Mouse (Mus musculus) adrenal gland, adult (tissue): Measurements from ENCODE around the gene Efcab11.

Source experiments
- DNase-seq, 2 experiments: peaks; one replicate each; pipeline ENCODE4 v3.0.0; 2022 to 2023; ENCODE audit warnings: low spot score in 1 of 2; ENCODE audit not compliant: inconsistent age in 2 of 2

Efcab11 gene

DNA sequence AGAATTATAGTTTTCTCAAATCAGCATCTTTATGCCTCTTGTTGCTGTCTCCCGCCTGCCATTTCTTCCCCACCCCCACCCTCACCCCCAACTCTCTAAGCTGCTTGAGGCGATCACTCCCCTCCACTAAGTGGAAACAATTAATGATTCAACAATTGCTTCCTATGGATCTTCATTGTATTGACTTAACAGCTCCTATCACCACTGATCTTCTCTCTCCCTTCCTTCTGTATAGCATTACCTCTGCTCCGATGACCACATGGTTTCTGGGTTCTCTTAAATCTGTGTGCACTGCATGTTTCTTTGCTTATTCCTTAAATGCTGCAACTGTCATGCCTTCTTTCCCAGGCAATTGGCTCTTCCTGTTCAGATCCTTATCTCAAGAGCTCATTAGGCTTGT, 120.2 kb downstream of the Efcab11 start:
- DNase-seq, result no peak

DNA sequence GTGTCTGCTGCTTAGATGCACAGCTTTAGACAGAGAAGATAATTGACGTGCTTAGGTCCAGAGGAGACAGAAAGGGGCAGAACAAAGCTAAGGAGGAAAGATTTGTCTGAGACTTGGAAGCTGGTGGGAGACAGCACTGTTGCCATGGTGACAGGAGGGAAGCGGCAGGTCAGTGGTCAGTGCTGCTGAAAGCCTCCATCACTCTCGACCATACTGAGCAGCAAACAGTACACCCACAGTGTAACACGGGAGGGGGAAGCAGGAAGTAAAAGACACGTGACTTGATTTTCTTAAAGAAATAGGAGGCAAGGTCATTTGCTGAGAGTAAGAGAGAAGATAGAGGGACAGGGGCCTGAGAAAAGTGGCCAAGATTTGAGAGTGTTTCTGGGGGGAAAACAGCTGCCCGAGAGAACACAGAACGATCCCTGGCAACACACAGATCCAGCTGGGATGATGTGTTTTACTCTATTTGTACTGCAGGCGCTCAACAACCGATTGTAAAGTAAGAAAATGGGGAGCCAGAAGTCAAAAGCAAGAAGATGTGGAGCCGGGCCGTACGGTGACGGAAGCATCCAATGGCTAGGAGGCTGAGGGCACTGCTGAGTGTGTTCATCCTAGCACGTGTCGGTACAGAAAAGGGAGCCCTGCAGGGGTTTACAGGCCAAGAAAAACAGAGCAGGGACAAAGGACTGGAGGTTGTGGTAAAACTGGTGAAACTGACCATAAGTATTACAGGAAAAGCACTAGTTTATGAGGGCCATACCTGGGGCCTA, 126.3 kb downstream of the Efcab11 start:
- DNase-seq, result no peak

DNA sequence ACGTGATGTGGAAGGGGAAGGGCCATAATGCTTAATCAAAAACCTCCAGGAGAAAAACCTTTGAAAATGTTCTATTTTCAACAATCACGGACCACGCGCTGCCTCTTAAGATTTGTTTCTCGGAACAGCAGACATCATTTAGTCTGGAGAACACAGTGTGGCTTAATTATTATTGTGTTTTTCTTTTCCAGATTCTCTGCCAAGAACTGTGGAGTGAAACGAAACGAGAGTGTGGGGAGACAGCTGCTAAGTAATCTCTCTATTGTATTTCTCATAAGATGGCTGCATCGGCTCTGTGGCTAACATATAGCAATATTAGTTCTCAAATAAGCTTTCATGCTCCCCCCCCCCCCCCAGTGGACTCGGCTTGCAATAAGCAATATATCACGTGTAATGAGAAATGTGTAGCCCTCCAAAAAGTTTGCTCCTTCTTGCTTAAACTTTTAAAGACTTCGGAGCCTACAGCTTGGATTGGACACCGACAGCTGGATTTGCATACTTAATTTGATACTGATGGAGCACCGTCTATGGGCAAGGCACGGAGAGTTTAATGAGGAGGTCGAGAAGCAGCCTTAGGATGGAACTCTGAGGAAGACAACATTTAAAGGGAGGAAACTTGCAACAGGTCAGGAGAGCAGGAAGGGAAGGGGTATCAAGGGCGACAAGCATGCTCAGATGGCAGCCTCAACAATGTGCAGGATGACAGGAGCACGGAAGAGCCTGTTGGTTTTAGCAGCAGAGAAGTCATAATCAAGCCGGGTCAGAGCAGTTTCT, 127.1 kb downstream of the Efcab11 start:
- DNase-seq, result no peak

DNA sequence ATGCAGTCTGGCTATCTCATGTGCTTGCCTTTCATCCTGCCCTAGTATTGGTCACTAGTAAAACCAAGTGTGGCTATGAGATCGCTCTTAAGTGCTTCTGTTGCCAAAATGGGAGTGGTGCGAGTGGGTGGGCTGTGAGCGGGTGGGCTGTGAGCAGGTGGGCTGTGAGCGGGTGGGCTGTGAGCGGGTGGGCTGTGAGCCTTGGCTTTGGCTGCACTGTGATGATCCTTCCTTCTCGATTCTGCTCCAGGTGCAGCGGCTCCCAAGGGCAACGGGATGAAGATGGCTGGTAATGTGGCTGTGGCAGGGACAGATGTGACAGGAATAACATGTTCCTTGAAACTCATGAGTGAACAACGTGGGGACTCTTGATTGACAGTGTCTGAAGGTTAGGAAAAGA, 128.0 kb downstream of the Efcab11 start:
- no peak for DNase-seq

DNA sequence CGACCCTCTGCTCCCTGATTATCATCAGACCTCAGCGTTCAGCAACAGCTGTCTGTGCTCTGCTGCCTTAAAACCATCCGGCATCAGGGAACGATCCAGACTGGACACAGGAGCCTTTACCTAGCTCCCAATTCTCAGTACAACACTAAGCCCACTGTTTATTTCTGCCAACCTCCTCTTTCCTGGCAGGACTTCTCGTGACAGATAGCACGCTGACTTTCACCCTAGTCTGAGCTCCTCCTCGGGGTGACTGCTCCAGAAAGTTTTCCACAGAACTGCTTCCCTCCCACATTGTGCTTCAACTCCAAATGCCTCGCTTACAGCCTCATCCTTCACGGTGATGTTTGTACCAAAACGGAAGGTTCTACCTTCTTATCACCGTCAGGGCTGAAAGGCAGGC, 131.3 kb downstream of the Efcab11 start:
- DNase-seq, result no peak

DNA sequence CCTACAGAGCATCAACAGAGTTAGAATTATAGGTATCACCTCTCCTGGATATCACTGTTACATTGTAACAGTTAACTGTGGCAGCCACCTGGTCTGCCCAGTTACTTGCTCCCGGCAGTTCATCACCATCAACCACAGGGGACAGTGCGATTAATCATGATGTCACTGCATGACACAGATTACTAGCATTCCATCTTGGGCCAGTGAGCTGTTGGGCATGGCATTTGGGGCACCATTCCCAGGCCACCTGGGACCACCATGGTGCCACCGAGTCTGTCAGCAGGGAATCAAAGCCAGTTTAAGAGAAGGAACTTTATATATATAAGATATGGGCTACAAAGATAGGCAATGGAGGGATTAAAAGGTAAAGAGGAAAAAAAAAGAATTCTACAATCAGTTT, 134.8 kb downstream of the Efcab11 start:
- DNase-seq, result no peak

DNA sequence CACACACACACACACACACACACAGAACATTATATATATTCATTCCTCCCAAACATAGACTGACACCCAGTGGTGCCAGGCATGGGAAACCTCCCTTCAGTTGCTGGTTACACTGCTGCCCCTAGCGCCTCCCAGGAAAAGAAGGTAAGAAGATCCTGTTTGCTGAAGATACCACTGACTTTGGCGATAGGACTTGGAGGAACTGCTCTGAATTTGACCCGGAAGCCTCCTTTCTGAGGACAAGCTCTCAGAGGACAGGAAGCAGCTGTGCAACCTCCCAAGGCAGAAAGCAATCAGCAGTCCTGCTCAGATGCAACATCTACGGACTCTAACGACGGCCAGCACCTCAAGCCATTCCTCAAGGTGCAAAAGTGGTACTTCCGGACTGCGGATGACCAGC, 142.6 kb downstream of the Efcab11 start:
- DNase-seq, result no peak

DNA sequence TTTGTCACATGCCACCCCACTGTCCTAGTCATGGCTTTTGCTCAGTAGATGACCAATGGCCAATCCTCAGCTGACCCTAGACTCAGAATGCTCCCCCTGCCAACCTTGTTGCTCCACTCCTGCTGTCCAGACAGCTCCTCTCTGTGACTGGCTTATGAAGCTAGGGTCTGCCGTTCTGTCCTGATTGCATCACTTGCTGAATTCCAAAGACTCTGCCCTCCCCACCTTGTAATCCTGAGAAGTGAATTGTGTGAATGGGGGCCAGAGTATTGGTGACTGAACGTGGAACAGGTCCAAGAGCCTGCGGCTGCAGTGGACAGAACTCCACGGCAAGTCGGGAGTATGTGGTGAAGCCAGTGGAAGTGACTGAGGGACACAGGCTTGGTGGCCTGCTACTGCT, 145.0 kb downstream of the Efcab11 start:
- no peak for DNase-seq

DNA sequence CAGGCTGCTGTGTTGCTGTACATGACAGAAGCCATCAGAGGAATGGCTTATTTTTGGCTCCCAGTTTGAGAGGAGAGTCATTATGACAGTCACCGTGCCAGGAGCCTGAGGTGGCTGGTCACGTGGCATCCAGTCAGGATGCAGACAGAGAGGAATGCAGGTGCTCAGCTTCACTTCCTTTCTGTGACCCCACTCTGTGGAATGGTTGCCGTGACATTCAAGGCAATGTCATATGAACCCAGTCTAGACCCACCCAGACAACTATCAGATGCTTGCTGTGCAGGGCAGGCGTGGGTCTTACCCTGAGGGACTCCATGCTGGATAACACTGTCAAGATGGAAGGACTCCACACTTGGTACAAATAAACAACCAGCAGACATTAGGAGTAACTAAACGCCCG, 146.0 kb downstream of the Efcab11 start:
- DNase-seq, result no peak

DNA sequence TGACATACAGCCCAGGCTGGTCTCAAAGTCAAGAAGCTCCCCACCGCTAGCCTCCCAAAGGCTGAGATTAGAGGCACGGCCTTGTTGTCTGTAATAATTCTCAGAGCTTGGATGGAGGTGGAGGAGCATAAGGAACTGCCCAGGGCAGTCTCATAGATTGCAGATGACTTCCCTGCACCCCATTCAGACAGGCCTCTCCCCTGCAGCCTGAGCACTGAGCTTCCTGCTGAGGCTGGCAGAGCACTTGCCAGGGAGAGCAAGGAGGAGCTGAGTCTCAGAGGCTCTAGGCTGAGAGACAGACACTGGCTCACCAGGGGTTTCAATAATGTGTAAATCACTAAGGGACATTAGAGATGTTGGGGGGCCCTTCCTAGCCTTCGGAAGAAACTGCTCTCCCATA, 147.3 kb downstream of the Efcab11 start:
- DNase-seq, result no peak

DNA sequence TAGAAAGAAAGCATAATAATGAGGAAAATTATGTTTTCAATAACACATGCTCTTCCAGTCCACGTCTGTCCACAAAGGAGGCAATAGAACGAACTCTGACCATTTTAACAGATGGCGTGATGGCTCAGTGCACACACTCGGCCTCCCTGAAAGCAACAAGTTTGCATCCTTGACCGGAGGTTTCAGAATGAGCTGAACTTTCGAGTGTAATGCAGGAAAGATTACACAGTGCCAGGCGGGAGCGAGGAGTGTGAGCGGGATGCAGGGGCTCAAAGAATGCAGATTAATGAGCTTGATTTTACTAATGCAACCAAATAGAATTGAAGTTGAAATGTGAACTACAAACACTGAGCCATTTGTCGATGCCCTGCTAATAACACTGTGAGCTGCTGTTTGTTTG, 149.1 kb downstream of the Efcab11 start:
- no peak for DNase-seq

DNA sequence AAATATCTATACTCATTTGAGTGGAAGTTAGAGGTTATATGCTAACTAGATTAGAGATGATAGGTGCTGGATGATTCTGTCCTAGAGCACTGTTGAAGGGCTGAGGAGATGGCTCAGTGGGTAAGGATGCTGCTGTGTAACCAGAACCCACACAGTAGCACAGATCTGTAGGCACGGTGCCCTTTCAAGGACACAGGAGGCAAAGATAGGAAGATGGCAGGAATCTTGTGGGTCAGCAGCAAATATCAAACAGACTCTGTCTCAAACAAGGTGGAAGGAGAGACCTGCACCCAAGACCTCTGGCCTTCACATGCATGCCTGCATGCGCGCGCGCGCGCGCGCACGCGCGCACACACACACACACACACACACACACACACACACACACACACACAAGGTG, 160.0 kb downstream of the Efcab11 start:
- no peak for DNase-seq

DNA sequence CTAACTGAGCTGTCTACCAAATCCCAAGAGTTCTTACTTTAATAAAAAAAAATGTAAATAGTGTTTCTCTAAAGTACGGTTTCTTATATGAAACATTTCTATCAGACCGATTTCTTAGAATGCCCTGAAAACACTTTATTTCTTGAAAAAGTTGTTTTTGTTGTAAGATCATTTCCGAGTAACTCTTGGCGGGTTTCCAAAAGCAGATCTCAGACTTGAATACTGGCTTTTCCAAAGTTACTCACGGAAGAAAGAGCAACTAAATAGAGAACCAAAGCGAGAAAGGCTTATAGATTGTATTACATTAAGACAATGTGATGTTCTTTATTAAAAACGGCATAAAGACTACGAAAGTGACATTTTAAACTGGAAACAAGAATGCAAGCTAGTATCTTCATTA, 160.4 kb downstream of the Efcab11 start:
- DNase-seq, result peak in 1 of 2 experiments; percentile 52

DNA sequence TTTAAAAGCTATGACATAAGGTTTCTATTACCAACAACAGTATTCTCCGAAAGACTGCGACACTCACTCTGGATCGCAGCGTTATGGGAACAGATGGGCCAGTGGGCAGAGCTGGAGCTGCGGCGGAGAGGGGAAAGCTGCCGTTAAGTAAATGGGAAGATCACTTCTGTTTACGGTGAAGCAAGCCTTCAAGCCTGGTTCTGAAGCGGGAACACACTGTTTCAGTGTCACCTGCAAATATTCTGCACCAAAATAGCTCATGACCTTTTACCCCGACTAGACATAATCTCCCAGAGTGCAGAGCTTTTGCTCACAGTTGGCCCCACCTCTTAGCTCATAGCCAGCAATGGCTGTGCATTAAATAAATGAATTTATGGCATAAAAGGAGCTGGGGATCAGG, 162.9 kb downstream of the Efcab11 start:
- DNase-seq, result no peak

DNA sequence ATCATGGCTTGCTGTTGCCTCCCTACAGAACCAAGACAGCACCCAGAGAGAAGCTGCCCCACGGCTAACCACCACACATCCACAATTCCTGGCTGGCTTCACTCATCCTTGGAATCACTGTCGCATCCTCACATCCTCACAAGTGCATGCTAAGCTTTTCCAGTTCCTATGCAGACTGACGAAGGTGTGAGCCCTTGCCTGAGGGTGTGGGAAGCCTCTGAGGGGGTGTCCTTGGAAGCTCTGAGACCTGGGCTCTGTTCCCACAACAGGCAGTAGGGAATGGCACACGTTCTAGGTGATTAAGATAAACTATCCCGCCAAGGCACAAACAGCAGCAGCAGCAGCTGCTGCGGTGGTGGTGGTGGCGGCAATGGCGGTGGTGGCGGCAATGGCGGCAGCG, 164.5 kb downstream of the Efcab11 start:
- no peak for DNase-seq

DNA sequence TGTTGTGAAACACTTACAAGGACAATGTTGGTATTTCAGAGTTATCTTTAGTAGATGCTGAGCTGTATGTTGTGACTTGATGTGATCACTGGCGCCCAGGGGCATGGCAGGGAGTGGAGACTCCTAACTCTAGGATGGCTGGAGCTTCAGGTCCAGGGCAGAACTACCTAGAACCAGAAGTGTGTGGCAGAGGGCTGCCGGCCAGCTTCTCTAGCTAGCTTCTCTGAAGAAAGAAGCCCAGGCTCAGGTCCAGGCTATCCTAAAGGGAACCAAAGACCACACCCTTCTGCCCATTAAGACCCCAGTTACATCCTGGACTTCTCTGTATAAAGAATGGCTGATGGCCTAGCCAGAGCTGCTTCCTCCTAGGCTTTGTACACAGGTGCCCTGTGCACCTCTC, 166.1 kb downstream of the Efcab11 start:
- DNase-seq, result no peak

DNA sequence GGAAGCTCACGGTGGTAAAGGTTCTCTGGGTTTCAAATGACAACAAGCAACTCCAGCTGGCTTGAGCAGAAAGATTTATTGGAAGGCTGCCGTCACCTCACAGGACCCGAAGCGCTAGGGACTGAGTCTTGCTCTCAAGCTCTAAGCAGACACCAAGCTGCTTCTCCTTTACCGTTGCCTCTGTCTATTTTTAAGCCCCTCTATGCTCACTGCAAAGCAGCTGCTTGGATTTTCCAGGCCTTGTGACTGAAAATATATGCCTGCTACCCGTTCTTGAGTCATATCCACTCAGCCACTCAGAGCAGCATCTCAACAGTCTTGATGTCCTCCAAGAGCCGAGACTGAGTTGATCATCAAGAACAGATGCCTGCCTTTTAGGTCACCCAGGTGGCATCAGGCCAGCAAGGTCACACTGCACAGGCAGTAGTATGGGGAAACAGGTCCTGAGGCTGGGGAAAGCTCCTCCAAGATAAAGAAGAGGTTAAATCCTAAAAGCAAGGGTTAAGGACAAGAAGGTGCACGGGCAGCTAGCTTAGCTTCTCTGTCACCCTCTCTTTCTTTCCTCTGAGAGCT, 168.1 kb downstream of the Efcab11 start:
- peak; percentile 48 to 72 for DNase-seq

DNA sequence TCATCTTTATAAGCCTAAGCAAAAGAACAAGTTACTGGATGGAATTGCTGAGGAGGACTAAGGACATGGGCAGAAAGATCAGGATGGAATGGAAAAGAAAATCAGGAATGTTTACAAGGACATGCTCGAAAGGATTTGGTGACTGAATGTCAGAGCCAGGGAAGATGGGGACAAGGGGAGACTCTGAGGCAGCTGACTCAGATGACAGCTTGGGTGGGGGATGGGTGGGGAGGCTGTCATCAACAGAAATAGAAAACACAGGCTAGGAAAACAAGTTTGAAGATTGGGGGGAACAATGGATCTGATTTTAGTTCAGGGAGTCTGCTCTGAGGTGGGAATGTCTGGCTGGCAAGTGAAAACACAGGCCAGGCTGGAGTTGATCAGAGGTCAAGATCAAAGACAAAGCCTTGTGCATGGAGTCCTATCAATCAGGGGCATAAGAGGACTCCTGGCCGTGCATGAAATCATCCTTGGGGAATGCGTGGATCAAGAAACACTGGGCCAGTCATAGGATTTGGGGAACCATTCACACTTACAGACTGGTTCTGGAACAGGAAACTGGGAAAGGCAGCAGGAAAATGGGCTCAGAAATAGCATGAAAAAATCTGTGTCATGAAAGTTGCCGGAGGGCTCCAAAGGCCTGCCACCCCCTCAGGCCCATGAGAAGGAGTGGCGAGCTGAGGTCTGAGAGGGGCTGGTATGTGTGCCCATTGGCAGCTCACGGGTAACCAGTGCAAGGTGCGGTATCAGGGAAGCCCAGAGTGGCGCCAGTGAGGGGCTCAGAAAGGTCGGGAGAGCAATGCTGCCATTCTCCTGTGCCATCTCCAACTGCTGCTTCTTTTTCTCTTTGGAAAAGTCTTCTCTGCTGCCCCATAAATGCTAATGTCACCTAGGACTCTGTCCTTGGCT, 168.9 kb downstream of the Efcab11 start:
- DNase-seq, result peak; percentile 33 to 68

DNA sequence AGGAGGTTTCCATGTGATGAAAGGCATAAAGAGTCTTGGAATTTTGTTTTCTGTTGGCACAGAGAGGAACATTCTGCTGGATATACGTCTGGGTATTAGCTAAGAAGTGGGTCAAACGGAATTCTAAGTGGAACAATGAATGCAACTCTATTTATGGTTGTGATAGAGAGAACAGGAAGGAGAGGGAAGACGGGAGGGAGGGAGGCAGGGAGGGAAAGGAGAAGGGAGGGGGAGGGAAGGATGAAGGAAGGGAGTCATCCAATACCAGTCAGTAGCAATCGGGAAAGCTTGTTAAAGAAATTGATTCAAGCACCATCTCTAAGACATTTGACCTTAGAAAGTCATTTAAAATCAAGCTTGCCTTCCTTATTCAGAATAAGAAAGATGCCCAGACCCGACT, 172.0 kb downstream of the Efcab11 start:
- no peak for DNase-seq

DNA sequence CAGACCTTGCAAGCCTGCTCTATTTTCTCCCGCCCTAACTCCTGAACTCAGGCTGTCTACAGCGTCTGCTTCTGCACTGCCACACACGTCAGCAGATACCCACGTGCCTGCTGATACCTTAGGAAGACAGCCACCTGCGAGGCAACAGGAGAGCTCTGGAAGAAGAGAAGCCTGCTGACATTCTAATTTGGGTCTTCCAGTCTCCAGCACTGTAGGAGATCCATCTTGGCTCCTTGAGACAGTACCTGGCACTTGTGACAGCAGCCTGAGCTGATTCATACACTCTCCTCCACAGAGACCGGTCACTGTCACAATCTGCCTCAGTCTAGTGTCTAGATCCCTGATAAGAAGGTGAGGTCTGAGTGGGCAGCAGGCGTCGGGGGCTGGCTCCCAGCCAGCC, 182.0 kb downstream of the Efcab11 start:
- DNase-seq, result no peak

DNA sequence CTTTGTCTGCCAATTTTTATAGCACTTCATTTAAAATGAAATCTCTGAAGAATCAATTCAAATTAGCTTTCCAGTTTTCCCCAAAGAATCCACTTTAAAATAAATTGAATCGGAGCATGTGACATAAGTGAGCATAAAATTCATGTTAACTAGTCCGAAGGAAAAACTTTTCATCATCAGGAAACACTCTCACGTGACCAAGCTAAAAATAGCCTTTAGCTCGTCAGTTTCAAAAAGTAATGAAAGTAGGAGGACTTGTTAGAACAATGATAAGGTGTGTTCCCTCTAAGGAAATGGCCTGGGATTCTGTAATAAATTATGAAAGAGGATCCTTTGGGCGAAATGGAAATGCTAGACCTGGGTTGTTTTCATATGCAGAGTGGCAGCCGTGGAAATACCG, 183.9 kb downstream of the Efcab11 start:
- DNase-seq, result no peak
